Mouse (Mus musculus): Measurements from ENCODE around the gene Kif26b.
A peak's percentile ranks its signal among the peaks of the same experiment; 100 is the strongest.

Gene Kif26b

GRCm38 (mm10) chr1:178917194-178917902 lies 388.4 kb downstream of the Kif26b start:
- DNase-seq (ENCODE audit: low spot score) = no peak

DNA sequence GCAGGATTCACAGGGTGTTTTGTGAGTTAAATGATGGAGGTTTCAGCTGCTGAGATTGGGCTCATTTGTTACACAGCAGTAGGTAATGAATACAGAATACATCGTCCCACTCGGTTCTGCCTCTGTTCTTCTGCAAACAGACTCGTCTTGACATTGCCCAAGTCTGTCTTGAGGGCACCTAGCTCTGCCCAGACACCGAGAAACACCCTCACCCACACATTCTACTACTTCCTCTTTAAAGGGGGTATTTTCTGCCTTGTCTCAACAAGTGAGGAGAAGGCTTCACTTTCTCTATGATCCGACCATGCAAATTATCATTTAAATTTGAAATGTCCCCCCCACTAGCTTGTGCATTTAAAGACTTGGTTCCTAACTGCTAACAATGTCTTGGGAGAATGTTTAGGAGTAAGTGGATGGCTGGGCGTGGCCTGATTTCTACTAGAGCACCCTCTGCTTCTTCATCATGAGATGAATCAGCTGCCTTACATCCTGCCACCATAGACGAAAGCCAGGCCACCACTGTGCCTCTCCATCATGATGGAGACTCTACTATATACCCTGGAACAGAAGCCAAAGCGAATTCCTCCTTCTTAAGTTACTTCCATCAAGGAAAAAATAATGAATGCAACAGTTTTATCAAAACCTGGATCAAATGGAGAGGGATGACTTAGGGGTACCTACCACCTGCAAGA lies 395.7 kb downstream of the Kif26b start:
- DNase-seq (ENCODE audit: low spot score) = no peak

DNA sequence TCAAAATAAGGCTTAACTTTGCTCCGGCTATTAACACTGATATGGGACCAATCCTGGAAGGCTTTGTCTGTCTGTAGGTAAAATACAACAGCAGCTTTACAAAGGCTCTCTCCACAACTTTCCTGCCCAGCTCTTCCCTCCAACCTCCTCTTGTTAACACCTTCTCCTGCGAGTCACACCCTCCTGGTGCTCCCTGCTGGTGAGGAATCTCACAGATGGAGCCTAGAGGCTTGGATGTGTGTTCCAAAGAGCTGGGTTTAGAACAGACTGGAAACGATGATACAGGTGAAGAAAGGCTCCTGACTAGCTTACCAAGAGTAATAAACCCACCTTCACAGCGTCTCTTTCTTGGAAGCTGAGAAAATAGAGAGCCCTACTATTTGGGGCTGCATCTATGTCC lies 400.6 kb downstream of the Kif26b start:
- DNase-seq (ENCODE audit: low spot score) = no peak

GRCm38 (mm10) chr1:178933953-178934637 lies 405.2 kb downstream of the Kif26b start:
- no peak for DNase-seq (ENCODE audit: low spot score)

DNA sequence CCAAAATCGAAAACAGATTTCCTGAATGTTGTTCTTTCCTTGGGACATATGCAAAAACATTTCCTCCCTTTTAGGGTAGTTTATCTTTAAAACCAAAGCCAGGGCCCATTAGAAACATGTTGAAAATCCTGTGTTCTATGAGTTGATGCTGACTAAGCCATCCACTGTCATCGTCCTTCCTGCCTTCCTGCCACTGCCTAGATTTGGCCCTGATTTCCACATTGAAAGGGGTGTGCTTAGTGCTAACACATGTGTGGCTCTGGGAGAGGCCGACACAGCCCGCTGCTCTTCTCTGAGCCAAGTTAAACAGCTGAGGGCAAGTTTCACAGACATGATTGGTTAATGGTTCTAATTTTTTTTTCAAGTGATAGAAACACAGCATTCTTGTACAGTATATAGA lies 407.5 kb downstream of the Kif26b start:
- no peak for DNase-seq (ENCODE audit: low spot score)

- DNase-seq (ENCODE audit: low spot score) = no peak
Measured at GRCm38 (mm10) chr1:178936976-178937375, 408.1 kb downstream of the Kif26b start.

- DNase-seq (ENCODE audit: low spot score) = no peak
Measured at GRCm38 (mm10) chr1:178940353-178940752, 411.4 kb downstream of the Kif26b start.

DNA sequence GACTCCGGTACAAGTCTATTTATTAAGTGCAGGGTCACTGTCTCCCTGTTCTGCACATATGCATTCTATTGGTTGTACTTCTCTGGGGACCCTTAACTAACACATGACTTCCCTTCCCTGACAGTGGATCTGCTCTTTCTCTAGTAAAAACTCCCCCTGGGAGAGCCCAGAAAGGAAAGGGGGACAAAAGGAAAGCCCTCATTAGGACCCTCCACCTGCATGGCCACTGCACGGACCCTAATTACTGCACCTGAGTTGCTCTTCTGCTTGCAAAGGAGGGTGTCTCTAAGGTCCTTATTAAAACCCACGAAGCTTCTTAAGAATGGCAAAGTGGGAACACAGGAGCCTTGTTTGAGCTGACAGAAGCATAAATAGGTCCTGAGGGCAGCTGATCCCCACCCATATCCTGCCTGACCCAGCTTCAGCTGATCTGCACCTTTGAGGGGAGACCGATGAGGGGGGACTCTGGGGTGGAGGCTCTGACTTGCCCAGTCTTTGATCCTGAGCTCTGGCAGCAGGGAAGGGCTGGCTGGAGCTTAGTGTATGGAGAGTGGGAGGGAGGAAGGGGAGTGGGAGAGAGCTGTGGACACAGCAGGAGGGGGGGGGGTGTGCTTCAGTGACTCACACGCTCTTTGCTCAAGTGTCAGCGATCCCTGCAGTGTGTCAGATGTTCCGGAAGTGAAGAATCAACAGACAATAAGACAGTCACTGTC lies 413.5 kb downstream of the Kif26b start:
- no peak for DNase-seq (ENCODE audit: low spot score)

DNA sequence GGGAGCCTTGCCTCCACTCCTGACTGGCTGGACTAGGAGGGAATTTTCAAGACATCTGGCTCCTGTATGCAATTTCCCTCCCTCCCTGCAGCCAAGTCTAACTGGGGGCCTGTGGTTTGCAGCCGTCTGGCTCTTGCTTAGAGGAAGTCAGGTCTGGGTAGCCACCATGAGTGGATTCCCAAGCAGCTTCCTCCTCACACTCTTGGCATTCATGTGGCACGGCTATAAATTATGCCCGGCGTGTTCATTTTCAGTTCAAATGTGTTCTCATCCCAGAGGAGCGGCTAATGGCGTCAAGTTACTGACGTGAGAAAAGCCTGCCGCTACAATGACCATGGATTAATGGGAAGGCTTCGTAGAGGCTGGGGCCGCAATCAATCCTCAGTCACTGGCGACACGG lies 424.0 kb downstream of the Kif26b start:
- no peak for DNase-seq (ENCODE audit: low spot score)

DNA sequence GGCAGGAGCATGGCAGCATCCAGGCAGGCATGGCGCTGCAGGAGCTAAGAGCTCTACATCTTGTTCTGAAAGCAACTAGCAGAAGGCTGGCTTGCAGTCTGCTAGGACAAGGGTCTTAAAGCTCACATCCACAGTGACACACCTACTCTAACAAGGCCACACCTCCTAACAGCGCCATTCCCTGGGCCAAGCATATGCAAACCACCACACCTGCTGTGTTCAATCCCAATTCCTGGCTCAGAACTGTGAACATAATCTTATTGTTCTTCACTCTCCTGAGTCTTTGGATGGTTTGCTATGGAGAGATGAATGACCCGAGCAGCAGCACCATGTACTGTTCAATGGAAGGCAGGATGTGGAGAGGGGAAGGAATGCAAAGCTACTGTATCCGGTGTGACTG lies 429.7 kb downstream of the Kif26b start:
- no peak for DNase-seq (ENCODE audit: low spot score)

- peak; percentile 78 for DNase-seq (ENCODE audit: low spot score)
Measured at GRCm38 (mm10) chr1:178960015-178960559, 431.2 kb downstream of the Kif26b start.

DNA sequence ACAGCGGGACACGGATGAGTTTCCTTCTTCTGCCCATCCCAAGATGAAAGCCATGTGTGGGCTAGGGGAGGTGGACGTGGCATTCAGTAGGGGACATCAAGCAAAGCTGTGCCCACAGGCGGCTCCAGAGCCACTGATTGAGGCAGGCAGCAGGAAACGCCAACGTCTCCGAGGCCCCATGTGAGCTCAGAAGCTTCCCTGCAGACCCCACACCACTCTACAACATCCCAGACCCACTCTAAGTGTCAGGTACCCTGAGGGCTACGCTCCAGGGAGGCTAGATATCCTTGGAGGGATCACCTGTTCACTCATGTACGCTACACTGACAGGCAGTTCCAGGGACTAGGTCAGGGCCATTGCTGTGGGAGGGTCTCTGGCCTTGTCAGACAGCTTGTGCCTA lies 432.7 kb downstream of the Kif26b start:
- no peak for DNase-seq (ENCODE audit: low spot score)

DNA sequence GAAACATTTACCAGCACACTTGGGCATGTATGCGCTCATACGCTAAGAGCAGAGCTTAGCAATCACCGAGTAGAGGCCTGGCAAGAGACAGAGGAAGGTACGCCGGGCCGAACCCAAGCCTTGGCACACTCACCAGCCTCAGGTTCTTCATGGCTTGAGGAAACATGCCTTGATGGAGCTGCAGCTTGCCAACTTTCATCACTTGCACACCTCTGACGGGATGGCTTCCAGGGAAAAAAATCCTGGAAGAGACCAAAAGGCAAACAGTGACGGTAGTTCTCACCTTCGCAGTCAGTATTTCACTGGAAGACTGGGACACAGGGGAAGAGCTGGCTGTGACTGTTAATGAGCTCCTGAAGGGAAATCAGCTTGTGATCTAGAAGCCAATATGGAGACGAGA lies 443.1 kb downstream of the Kif26b start:
- no peak for DNase-seq (ENCODE audit: low spot score)

DNA sequence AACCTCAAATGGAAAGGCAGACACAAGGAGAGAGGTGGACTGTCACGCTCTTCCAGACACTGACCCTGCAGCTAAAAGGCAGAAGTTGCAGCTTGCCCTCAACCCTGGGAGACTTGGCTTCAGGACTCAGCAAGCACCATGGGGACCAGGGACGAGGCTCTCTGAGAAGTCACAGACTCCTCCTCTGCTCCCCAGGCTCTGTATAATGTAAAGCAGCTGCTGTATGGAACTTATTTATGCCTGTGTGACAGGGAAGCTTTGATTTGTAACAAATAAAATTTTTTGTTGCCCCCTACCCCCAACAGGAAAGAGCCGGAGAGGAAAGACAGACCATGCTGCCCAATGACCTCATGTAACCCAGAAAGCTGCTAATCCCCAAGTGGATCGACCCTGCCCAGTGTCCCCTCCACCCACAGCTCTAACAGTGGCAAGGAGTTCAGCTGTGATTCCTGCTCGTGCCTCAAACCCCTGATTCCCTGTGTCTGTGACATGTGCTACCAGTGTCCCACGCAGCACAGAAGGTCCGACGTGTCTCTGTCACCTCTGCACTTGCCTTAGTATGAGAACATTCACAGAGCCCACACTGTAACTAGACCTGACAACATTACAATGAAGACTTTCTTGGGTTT lies 449.8 kb downstream of the Kif26b start:
- no peak for DNase-seq (ENCODE audit: low spot score)

- DNase-seq (ENCODE audit: low spot score) = no peak
Measured at GRCm38 (mm10) chr1:178980185-178980584, 451.3 kb downstream of the Kif26b start.

GRCm38 (mm10) chr1:178981641-178982040 lies 452.7 kb downstream of the Kif26b start:
- DNase-seq (ENCODE audit: low spot score) = no peak

- DNase-seq (ENCODE audit: low spot score) = no peak
Measured at GRCm38 (mm10) chr1:178988176-178988575, 459.3 kb downstream of the Kif26b start.

All from urinary bladder, postnatal 14 days (tissue).